Mouse (Mus musculus) ES-Bruce4 (cell line): ENCODE measurements around the gene Tenm3.

ENCODE experiments used
- CTCF ChIP-seq: IDR thresholded peaks from one replicate; pipeline ENCODE4 v1.8.1; 2011; ENCODE audit warnings: low read depth, low read length
- EP300 ChIP-seq: IDR thresholded peaks from 2 replicates; pipeline ENCODE4 v1.6.1; 2011; ENCODE audit warnings: low read depth, low read length; ENCODE audit not compliant: insufficient read depth

DNA sequence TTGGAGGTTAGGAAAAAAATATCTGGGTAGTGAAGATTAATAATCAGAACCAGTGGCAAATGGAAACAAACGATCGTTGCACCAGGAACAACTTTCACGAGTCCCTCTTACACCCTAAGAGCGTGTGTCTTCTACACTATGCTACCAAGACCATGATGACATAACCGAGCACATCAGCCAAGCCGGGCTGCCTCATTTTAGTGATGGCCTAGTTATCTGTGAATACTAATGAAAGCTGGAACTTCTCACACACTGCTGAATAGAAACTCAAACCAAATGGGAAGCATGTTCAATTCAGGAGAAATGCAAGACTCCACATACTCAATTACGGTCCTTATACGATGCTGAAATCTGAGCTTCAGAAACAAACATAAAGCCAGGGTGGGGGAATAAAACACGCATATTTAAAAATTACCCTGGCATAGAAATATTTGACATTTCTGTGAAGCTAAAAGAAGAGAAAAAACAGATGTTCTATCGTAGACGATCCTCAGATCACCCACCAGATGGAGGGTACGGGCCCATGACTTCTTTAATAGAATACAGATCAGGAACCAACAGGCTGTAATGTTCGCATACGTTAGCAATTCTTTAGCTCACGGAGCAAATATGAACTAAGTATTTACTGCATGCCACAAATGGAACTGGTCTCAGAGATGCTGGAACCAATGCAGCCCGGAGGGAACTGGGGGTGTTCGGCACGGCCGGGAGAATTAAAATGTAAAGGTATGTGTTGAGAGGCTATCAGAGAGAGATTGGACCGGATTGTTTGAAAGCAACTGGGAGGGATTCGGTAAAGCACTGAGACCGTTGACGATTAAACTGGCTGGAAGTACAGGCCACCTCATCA, 393.1 kb downstream of the Tenm3 start:
- TF ChIP-seq CTCF (no peak), EP300 (no peak)
